Mouse (Mus musculus): ENCODE results near the gene Fam162a. TPM values are rescaled to one million over a fixed set of nuclear protein-coding genes. Genes with fewer than 3 reads are reported as not detected.

Gene Fam162a
- polyA plus RNA-seq, 1 experiment from 2014 or later = 997 TPM

DNA sequence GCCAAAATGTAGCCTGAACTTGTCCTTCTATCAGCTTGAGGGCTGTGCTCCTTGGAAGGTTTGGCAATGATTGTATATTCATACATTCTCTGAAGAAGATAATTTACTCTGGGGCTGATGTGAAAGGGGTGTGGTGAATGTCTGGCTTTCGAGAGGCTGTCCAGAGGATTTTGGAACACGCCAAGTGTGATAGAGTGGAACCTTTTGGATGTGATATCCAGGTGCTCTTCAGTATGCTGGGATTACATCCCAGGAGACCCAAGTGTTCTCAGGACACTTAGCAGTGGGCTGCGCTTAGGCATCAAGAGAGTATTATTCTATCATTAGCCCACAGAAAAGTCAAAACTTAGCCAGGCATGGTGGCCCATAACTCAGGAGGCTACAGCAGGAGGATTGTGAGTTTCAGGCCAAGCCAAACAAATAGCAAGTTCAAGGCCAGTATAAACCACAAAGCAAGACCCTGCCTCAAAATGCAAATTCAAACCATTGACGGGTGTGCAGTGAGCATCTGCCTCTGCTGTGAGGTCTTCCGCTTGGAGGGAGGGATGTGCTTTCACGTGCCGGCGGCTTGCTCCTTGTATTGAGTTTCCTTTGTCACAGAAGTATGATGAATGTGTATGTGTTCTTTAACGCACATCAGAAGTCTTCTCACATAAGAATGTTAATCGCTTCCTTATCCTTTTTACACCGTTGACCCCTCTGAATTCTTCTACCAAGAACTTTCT is 19.6 kb upstream of the Fam162a start:
- Histone ChIP-seq H3K36me3 (ENCODE audit: control insufficient read depth, insufficient read depth, low read length) (peaks cover 61% of the 10 kb centered on the region), H3K27ac (replicated peaks in 1 of 2; ENCODE audit: control insufficient read depth in 1 of 2, insufficient read depth in 1 of 2, low read depth in 2 of 2, low read length in 2 of 2) (no peak overlapping the region)
- ATAC-seq (ENCODE audit: insufficient number of reproducible peaks, insufficient read depth, low FRiP score, low read depth) = no peak

DNA sequence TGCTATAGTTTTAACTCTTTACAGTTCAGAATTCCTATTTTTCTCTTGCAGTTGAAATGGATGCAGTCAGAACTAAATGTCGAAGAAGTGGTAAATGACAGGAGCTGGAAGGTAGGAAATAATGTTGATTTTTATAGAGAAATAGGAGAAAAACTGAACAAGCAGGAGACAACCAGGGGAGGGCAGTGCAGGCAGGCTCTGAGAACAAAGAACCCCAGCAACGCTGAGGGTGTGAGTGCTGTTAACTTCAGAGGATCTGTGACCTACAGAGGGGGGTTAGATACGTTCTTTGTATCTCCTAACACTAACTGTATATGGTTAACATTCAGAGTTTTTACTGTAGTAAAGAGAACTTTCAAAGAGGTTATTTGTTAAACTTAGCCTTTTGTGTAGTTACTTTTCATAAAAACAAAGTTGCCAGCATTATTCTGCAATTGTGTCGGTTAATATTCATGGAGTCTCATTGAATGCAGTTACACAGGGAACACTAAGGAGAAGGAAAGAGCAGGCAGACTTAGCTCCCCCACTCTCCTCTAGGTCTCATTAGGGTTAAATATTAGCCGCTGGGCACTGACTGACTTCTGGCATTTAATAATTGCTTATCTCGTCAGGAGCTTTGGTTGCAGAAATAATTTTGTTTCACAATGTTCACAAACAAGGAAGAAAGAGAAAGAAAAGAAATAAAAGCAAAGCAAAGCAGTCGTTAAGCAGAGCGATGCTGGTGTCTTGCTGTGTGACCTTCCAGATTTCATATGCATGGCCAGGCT is 18.6 kb upstream of the Fam162a start:
- H3K9ac ChIP-seq (ENCODE audit: low read length) = no peak overlapping the region
- no peak overlapping the region for H3K27ac ChIP-seq (replicated peaks in 1 of 2; ENCODE audit: control insufficient read depth in 1 of 2, insufficient read depth in 1 of 2, low read depth in 2 of 2, low read length in 2 of 2)
- H3K27me3 ChIP-seq (ENCODE audit: control insufficient read depth, insufficient read depth, low read length) = no peaks in the 10 kb centered on the region
- no peaks in the 10 kb centered on the region for H3K9me3 ChIP-seq (ENCODE audit: control insufficient read depth, low read length)
- H3K4me3 ChIP-seq (ENCODE audit: control insufficient read depth in 1 of 2, insufficient read depth in 1 of 2, low read depth in 1 of 2, low read length in 2 of 2) = no peak overlapping the region
- H3K4me1 ChIP-seq (ENCODE audit: control insufficient read depth in 2 of 2, insufficient read depth in 2 of 2, low read length in 2 of 2) = no peaks in the 10 kb centered on the region
- H3K36me3 ChIP-seq (ENCODE audit: control insufficient read depth, insufficient read depth, low read length) = peaks cover 70% of the 10 kb centered on the region
- no peak overlapping the region for H3K4me2 ChIP-seq (ENCODE audit: low read length)
- 88% methylated on average over 8 of the region's 8 CpGs for WGBS
- ATAC-seq (ENCODE audit: insufficient number of reproducible peaks, insufficient read depth, low FRiP score, low read depth) = no peak

More for the DNA sequence above, 19.6 kb upstream of the Fam162a start:
- Histone ChIP-seq H3K4me1 (ENCODE audit: control insufficient read depth in 2 of 2, insufficient read depth in 2 of 2, low read length in 2 of 2) (no peaks in the 10 kb centered on the region), H3K9ac (ENCODE audit: low read length) (no peak overlapping the region), H3K9me3 (ENCODE audit: control insufficient read depth, low read length) (no peaks in the 10 kb centered on the region), H3K4me3 (ENCODE audit: control insufficient read depth in 1 of 2, insufficient read depth in 1 of 2, low read depth in 1 of 2, low read length in 2 of 2) (no peak overlapping the region), H3K27me3 (ENCODE audit: control insufficient read depth, insufficient read depth, low read length) (no peaks in the 10 kb centered on the region), H3K4me2 (ENCODE audit: low read length) (no peak overlapping the region)
- 94% methylated on average over 11 of the region's 11 CpGs for WGBS

DNA sequence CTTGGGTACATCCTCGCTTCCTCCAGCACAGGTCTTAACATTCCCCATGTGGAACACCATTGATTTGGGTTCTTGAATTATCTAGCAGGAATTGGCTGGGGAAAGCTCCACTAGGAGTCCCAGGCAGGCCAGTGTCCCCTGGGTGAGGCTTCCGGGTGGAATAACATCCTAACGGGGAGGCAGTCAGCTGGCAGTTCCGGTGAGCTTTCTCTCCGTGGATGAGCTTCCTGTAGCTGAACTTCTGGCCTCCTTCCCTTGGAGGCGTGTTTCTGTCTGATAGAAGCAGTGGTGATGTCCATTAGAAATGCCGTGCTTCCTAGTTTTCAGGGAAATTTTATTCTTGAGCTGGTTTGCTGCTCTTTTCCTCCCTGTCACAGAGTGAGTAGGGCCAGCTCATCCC is 17.7 kb upstream of the Fam162a start:
- H3K9ac ChIP-seq (ENCODE audit: low read length) = no peak overlapping the region
- 64% methylated on average over 7 of the region's 7 CpGs for WGBS
- peaks cover 80% of the 10 kb centered on the region for H3K36me3 ChIP-seq (ENCODE audit: control insufficient read depth, insufficient read depth, low read length)
- no peaks in the 10 kb centered on the region for H3K4me1 ChIP-seq (ENCODE audit: control insufficient read depth in 2 of 2, insufficient read depth in 2 of 2, low read length in 2 of 2)
- no peak for ATAC-seq (ENCODE audit: insufficient number of reproducible peaks, insufficient read depth, low FRiP score, low read depth)
- H3K27ac ChIP-seq (replicated peaks in 1 of 2; ENCODE audit: control insufficient read depth in 1 of 2, insufficient read depth in 1 of 2, low read depth in 2 of 2, low read length in 2 of 2) = no peak overlapping the region
- H3K4me3 ChIP-seq (ENCODE audit: control insufficient read depth in 1 of 2, insufficient read depth in 1 of 2, low read depth in 1 of 2, low read length in 2 of 2) = no peak overlapping the region
- H3K4me2 ChIP-seq (ENCODE audit: low read length) = no peak overlapping the region
- H3K9me3 ChIP-seq (ENCODE audit: control insufficient read depth, low read length) = no peaks in the 10 kb centered on the region
- no peaks in the 10 kb centered on the region for H3K27me3 ChIP-seq (ENCODE audit: control insufficient read depth, insufficient read depth, low read length)

DNA sequence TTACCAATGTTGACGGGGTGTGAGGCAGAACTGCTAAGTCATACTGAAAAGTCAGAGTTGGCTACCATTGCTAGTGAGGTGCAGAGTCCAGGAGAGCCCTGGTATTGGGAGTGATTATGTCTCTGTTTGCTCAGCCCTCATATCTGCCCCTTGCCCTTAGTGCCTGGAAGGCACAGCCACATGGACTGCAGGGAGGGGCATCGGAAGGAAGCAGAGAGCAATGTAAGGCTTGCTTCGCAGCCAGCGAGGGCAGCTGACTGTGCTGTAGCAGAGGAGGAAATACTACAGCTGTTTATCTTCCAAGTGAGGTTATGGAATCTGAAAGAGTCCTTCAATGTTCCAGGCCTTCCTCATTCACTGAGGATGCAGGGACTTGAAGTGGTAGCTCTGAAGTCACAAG is 16.5 kb upstream of the Fam162a start:
- H3K27ac ChIP-seq (replicated peaks in 1 of 2; ENCODE audit: control insufficient read depth in 1 of 2, insufficient read depth in 1 of 2, low read depth in 2 of 2, low read length in 2 of 2) = peak overlapping the region; percentile 42 to 47; a peak in 3 of 4 replicates
- ATAC-seq (ENCODE audit: insufficient number of reproducible peaks, insufficient read depth, low FRiP score, low read depth) = no peak
- H3K4me2 ChIP-seq (ENCODE audit: low read length) = no peak overlapping the region
- no peaks in the 10 kb centered on the region for H3K9me3 ChIP-seq (ENCODE audit: control insufficient read depth, low read length)
- no peaks in the 10 kb centered on the region for H3K4me1 ChIP-seq (ENCODE audit: control insufficient read depth in 2 of 2, insufficient read depth in 2 of 2, low read length in 2 of 2)
- H3K4me3 ChIP-seq (ENCODE audit: control insufficient read depth in 1 of 2, insufficient read depth in 1 of 2, low read depth in 1 of 2, low read length in 2 of 2) = no peak overlapping the region
- no peaks in the 10 kb centered on the region for H3K27me3 ChIP-seq (ENCODE audit: control insufficient read depth, insufficient read depth, low read length)
- 69% methylated on average over 4 of the region's 4 CpGs for WGBS
- H3K36me3 ChIP-seq (ENCODE audit: control insufficient read depth, insufficient read depth, low read length) = peaks cover 92% of the 10 kb centered on the region
- H3K9ac ChIP-seq (ENCODE audit: low read length) = no peak overlapping the region

DNA sequence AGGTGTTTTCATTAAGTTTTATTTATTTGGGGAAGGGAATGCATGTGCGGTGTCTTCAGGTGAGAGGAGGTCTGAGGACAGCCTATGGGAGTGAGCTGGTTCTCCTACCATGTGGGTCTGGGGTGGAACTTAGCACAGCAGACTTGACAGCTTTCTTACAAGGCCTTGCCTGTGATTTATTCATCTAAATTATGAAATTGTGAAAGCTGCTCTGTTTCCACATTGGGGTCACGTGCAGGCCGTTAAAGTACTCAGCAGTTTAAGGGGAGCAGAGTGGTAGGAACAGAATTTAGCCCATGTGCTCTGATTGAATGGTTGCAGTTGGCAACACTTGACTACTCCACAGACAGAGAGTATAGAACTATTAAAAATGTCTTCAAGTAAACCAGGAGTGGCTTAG is 8.5 kb upstream of the Fam162a start:
- 94% methylated on average over 3 of the region's 3 CpGs for WGBS
- H3K9ac ChIP-seq (ENCODE audit: low read length) = no peak overlapping the region
- H3K4me2 ChIP-seq (ENCODE audit: low read length) = no peak overlapping the region
- no peaks in the 10 kb centered on the region for H3K4me1 ChIP-seq (ENCODE audit: control insufficient read depth in 2 of 2, insufficient read depth in 2 of 2, low read length in 2 of 2)
- H3K4me3 ChIP-seq (ENCODE audit: control insufficient read depth in 1 of 2, insufficient read depth in 1 of 2, low read depth in 1 of 2, low read length in 2 of 2) = no peak overlapping the region
- no peaks in the 10 kb centered on the region for H3K27me3 ChIP-seq (ENCODE audit: control insufficient read depth, insufficient read depth, low read length)
- ATAC-seq (ENCODE audit: insufficient number of reproducible peaks, insufficient read depth, low FRiP score, low read depth) = no peak
- no peaks in the 10 kb centered on the region for H3K9me3 ChIP-seq (ENCODE audit: control insufficient read depth, low read length)
- no peak overlapping the region for H3K27ac ChIP-seq (replicated peaks in 1 of 2; ENCODE audit: control insufficient read depth in 1 of 2, insufficient read depth in 1 of 2, low read depth in 2 of 2, low read length in 2 of 2)
- H3K36me3 ChIP-seq (ENCODE audit: control insufficient read depth, insufficient read depth, low read length) = peaks cover 26% of the 10 kb centered on the region

DNA sequence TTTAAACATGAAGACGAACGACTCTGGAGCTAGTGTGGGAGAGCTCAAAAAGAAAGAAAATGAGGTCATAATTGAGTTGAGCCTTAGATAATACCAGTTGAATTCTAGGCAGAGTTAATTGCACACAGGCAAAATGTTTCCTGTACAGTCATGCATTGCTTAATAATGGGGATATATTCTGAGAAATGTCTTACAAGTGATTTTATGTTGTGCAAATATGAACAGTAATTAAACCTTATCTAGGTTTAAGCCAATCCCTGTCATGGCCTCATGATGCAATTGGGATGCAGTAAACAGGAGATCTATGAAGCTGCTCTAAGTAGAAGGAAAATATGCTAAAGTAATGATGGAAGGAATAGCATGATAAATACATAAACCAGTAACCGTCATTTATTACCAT is 3.4 kb upstream of the Fam162a start:
- ATAC-seq (ENCODE audit: insufficient number of reproducible peaks, insufficient read depth, low FRiP score, low read depth) = no peak
- WGBS = 89% methylated on average over 3 of the region's 3 CpGs
- H3K9ac ChIP-seq (ENCODE audit: low read length) = no peak overlapping the region
- H3K9me3 ChIP-seq (ENCODE audit: control insufficient read depth, low read length) = no peaks in the 10 kb centered on the region
- no peaks in the 10 kb centered on the region for H3K36me3 ChIP-seq (ENCODE audit: control insufficient read depth, insufficient read depth, low read length)
- no peak overlapping the region for H3K27ac ChIP-seq (replicated peaks in 1 of 2; ENCODE audit: control insufficient read depth in 1 of 2, insufficient read depth in 1 of 2, low read depth in 2 of 2, low read length in 2 of 2)
- no peak overlapping the region for H3K4me3 ChIP-seq (ENCODE audit: control insufficient read depth in 1 of 2, insufficient read depth in 1 of 2, low read depth in 1 of 2, low read length in 2 of 2)
- H3K4me1 ChIP-seq (ENCODE audit: control insufficient read depth in 2 of 2, insufficient read depth in 2 of 2, low read length in 2 of 2) = 0 out of 4 replicates have a peak, but pooled peaks cover 0 to 3% of the 10 kb centered on the region in 2 experiments
- H3K4me2 ChIP-seq (ENCODE audit: low read length) = no peak overlapping the region
- H3K27me3 ChIP-seq (ENCODE audit: control insufficient read depth, insufficient read depth, low read length) = no peaks in the 10 kb centered on the region

DNA sequence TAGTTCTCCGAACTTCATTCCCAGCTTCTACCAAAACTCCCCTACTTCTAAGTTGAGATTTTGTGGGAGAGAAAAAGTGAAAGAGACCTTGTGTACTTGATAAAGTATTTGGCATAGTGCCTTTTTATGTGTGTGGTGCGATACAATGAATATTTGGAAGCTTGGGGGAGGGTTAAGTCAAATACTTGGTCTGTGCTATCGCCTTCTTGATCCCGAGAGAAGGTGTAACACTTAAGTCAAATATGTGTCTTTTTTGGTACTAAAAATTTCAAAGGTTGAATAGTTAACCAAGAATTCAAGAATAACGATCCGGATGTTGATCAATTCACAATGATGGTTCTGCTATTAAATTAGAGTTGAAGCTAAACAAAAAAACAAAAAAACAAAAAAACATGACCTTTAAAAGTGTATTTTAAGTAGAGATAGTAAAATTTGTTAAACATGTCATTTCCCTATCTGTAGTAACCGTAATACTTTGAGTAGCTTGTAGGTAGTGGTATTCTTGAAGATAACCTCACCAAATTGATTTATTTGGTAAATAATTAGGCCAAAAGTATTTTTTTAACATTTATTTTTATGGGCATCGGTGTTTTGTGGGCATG is 1.1 kb upstream of the Fam162a start:
- no peaks in the 10 kb centered on the region for H3K9me3 ChIP-seq (ENCODE audit: control insufficient read depth, low read length)
- H3K4me3 ChIP-seq (ENCODE audit: control insufficient read depth in 1 of 2, insufficient read depth in 1 of 2, low read depth in 1 of 2, low read length in 2 of 2) = peak overlapping the region; percentile 77 to 80
- peaks cover 2 to 22% of the 10 kb centered on the region in 2 experiments; a peak in 3 of 4 replicates for H3K4me1 ChIP-seq (ENCODE audit: control insufficient read depth in 2 of 2, insufficient read depth in 2 of 2, low read length in 2 of 2)
- peak overlapping the region; percentile 83 for H3K4me2 ChIP-seq (ENCODE audit: low read length)
- no peaks in the 10 kb centered on the region for H3K27me3 ChIP-seq (ENCODE audit: control insufficient read depth, insufficient read depth, low read length)
- peak overlapping the region; percentile 100 for H3K27ac ChIP-seq (replicated peaks in 1 of 2; ENCODE audit: control insufficient read depth in 1 of 2, insufficient read depth in 1 of 2, low read depth in 2 of 2, low read length in 2 of 2)
- WGBS = 25% methylated on average over 8 of the region's 8 CpGs
- H3K9ac ChIP-seq (ENCODE audit: low read length) = peak overlapping the region; percentile 87
- H3K36me3 ChIP-seq (ENCODE audit: control insufficient read depth, insufficient read depth, low read length) = peaks cover 19% of the 10 kb centered on the region
- ATAC-seq (ENCODE audit: insufficient number of reproducible peaks, insufficient read depth, low FRiP score, low read depth) = no peak
